Mouse (Mus musculus): Measurements from ENCODE around the gene Cyp11a1. TPM values are rescaled to one million over a fixed set of nuclear protein-coding genes. Genes with fewer than 3 reads are reported as not detected.

The Cyp11a1 gene
- polyA plus RNA-seq, 1 experiment: 8.3 TPM

DNA sequence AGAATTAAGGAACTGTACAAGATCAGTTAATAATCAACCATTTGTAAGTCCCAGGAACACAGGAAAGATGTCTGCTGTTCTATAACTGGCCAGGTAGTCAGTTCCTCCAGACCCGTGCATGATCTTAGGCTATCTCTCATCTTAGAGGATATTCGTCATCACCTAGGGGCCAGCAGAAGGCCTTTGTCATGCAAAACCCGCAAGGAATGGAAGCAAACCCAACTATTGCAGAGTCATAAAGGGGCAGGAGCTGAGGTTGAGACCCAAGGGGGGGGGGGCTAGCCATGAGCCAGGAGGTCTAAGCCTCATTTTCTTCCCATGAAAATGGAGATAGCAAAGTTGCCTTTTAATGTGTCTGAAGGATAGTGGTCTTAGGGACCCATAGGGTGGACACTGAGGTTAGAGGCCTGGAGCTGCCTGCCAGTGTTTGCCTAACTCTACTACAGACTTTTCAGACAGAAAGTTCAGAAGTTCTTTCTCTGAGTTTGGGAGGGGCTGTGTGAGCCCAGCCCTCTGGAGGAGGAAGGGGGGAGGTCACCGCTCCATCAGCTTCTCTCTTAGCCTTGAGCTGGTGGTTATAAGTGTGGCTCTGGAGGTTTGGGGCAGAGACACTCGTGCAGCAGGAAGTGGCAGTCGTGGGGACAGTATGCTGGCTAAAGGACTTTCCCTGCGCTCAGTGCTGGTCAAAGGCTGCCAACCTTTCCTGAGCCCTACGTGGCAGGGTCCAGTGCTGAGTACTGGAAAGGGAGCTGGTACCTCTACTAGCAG lies 8.4 kb downstream of the Cyp11a1 start:
- H3K27ac ChIP-seq (ENCODE audit: insufficient read depth, low read length): no peak overlapping the region
- no peak overlapping the region for H3K4me3 ChIP-seq (ENCODE audit: insufficient read depth, low read length)
- TF ChIP-seq POLR2A (IDR thresholded peaks at IDR 0.05; ENCODE audit: extremely low read depth, insufficient read depth, low read length) (no peak), CTCF (IDR thresholded peaks at IDR 0.05; ENCODE audit: extremely low read depth, insufficient read depth, low read length) (no peak)
- peaks cover 3% of the 10 kb centered on the region; the same call in 1 of the 2 replicates for H3K4me1 ChIP-seq (ENCODE audit: control insufficient read depth, insufficient read depth, low read length)

DNA sequence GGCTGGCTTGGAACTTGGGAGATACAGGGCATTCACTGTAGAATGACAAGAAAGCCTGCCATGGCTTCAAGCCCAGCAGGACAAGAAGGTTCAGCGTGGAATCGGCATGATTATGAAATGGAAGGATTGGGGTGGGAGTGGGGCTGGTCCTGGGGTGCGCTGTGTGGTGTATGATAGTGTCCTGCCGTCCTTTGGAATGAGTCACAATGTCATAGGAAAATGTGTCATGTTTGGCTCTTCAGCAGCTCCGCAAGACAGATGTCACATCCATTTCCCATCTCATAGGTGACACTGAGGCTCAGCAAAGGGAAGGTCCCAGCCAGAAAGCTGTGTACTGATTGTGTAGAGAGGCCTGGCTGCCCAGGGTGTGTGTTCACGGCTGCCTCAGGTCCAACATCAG lies 9.6 kb downstream of the Cyp11a1 start:
- H3K27ac ChIP-seq (ENCODE audit: insufficient read depth, low read length): no peak overlapping the region
- TF ChIP-seq POLR2A (IDR thresholded peaks at IDR 0.05; ENCODE audit: extremely low read depth, insufficient read depth, low read length): no peak
- no peak for TF ChIP-seq CTCF (IDR thresholded peaks at IDR 0.05; ENCODE audit: extremely low read depth, insufficient read depth, low read length)
- peaks cover 3% of the 10 kb centered on the region; the same call in 1 of the 2 replicates for H3K4me1 ChIP-seq (ENCODE audit: control insufficient read depth, insufficient read depth, low read length)
- H3K4me3 ChIP-seq (ENCODE audit: insufficient read depth, low read length): no peak overlapping the region

DNA sequence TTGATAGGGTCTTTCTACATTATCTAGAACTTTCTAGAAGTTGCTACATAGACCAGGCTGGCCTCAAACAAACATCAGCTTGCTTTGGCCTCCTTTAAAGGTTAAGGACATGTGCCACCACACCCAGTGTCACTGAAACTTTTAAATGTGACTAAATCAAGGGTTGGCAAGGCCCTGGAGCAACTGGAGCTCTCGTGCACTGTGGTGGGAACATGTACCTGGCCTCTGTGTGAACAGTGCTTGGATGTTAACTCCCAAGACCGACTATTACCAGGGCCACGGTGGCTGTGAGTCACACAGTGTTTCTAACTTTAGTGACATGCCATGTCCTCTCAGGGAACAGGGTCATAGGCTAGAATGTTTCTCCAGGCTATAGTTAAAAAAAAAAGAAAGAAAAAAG lies 10.8 kb downstream of the Cyp11a1 start:
- Histone ChIP-seq H3K4me3 (ENCODE audit: insufficient read depth, low read length) (no peak overlapping the region), H3K4me1 (ENCODE audit: control insufficient read depth, insufficient read depth, low read length) (peaks cover 3% of the 10 kb centered on the region; the same call in 1 of the 2 replicates), H3K27ac (ENCODE audit: insufficient read depth, low read length) (no peak overlapping the region)
- TF ChIP-seq POLR2A (IDR thresholded peaks at IDR 0.05; ENCODE audit: extremely low read depth, insufficient read depth, low read length): no peak
- TF ChIP-seq CTCF (IDR thresholded peaks at IDR 0.05; ENCODE audit: extremely low read depth, insufficient read depth, low read length): no peak

DNA sequence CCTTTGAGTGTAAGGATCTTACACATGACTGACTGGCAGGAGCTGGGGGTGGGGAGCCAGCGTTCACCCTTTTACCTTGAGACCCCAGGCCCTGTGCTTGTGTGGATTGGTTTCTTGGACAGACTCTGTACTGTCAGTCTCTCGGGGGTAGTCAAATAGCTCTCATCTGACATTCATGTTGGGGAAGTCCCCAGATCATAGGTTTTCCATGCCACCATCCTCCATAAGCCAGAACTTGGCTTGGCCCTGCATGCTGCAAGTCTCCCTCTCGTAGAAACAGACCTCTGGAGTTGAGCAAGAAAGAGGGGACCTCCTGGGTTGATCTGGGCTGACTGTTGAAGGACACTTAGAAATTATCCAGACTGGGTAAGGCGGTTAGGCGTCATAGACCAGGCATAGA lies 12.2 kb downstream of the Cyp11a1 start:
- no peak overlapping the region for H3K4me3 ChIP-seq (ENCODE audit: insufficient read depth, low read length)
- H3K27ac ChIP-seq (ENCODE audit: insufficient read depth, low read length): no peak overlapping the region
- no peaks in the 10 kb centered on the region for H3K4me1 ChIP-seq (ENCODE audit: control insufficient read depth, insufficient read depth, low read length)
- no peak for TF ChIP-seq CTCF (IDR thresholded peaks at IDR 0.05; ENCODE audit: extremely low read depth, insufficient read depth, low read length)
- TF ChIP-seq POLR2A (IDR thresholded peaks at IDR 0.05; ENCODE audit: extremely low read depth, insufficient read depth, low read length): no peak

DNA sequence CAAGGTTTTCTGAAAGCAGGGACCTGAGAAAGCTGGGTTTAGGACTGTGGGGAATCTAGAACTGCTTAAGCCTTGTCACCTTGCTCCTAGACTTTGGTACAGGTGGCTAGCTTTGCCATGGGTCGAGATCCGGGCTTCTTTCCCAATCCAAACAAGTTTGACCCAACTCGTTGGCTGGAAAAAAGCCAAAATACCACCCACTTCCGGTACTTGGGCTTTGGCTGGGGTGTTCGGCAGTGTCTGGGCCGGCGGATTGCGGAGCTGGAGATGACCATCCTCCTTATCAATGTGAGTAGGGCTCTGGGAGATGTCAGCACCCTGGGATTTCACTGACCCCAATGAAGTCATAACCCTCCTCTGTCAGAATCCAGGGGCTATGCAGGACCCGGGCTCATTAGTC lies 19.8 kb downstream of the Cyp11a1 start:
- TF ChIP-seq CTCF (IDR thresholded peaks at IDR 0.05; ENCODE audit: extremely low read depth, insufficient read depth, low read length) (no peak), POLR2A (IDR thresholded peaks at IDR 0.05; ENCODE audit: extremely low read depth, insufficient read depth, low read length) (no peak)
- Histone ChIP-seq H3K4me1 (ENCODE audit: control insufficient read depth, insufficient read depth, low read length) (no peaks in the 10 kb centered on the region), H3K27ac (ENCODE audit: insufficient read depth, low read length) (no peak overlapping the region), H3K4me3 (ENCODE audit: insufficient read depth, low read length) (no peak overlapping the region)

DNA sequence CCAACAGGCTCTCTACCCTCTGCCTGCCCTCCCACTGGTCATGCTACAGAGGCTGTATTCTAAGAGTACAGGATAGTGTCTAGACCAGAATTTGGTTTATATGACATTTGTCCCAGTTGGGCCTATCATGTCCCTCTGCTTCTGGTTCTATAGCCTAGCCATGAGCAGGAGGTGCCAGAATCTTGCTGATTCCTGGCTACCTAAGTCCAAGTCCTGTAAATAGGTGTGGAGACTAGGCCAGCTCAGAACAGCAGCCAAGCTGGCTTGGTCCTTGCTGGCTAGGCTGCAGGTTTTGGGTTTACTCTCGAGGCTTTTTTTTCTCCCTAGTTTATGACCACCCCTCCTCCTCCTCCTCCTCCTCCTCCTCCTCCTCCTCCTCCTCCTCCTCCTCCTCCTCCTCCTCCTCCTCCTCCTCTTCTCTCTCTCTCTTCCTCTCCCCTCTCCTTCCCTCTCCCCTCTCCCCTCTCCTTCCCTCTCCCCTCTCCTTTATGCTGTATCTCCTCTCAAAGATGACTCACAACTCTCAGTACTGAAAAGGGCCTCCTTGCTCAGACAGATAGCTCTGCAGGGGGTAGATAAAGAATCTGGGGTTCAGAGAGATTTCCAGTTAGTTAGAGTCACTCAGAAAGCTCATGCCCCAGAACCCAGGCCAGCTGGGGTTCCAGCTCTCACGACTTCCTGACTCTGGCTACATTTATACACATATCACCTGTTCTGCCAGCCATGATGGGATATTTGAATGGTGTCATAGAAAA lies 21.4 kb downstream of the Cyp11a1 start:
- TF ChIP-seq POLR2A (IDR thresholded peaks at IDR 0.05; ENCODE audit: extremely low read depth, insufficient read depth, low read length) (no peak), CTCF (IDR thresholded peaks at IDR 0.05; ENCODE audit: extremely low read depth, insufficient read depth, low read length) (no peak)

DNA sequence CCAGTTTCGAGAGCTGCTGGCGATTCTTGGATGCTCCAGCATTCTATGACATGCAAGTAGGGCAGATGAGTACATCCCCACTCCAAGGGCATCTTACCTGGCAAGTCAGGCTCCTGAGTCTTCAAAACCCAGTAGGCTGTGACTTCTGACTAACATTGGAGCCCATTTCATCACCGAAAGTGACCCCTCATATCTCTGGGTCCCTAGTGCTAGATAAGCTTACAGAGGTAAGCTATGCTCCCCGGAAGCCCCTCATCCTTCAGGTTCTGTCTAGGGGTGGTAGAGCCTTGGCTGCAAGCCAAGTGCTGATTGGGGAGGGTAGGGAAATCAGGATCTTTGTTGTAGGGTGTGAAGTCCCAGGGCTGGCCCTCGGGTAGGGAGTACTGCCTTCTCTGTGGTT lies 22.6 kb downstream of the Cyp11a1 start:
- Histone ChIP-seq H3K4me3 (ENCODE audit: insufficient read depth, low read length) (no peak overlapping the region), H3K27ac (ENCODE audit: insufficient read depth, low read length) (no peak overlapping the region), H3K4me1 (ENCODE audit: control insufficient read depth, insufficient read depth, low read length) (no peaks in the 10 kb centered on the region)
- TF ChIP-seq POLR2A (IDR thresholded peaks at IDR 0.05; ENCODE audit: extremely low read depth, insufficient read depth, low read length) (no peak), CTCF (IDR thresholded peaks at IDR 0.05; ENCODE audit: extremely low read depth, insufficient read depth, low read length) (no peak)

More for the DNA sequence above, 21.4 kb downstream of the Cyp11a1 start:
- no peak overlapping the region for H3K27ac ChIP-seq (ENCODE audit: insufficient read depth, low read length)
- H3K4me3 ChIP-seq (ENCODE audit: insufficient read depth, low read length): no peak overlapping the region
- H3K4me1 ChIP-seq (ENCODE audit: control insufficient read depth, insufficient read depth, low read length): no peaks in the 10 kb centered on the region

DNA sequence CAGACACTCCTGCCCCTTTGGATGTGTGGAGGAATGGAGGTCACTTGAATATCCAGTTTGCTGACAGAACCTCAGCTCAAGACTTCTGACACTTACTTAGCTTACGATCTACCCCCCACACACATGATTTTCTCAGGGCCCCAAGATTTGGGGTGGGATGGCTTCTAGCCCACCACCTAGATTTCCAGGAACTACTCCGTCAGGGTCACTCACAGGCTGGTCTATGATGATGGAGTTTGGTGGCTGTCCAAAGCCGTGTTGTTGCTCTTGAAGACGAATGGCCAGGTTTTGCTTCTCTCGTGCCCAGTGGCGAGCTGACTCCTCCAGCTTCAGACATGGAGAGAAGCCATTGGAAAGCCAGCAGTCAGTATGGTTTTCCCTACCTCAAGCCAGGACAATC lies 23.4 kb downstream of the Cyp11a1 start:
- H3K4me3 ChIP-seq (ENCODE audit: insufficient read depth, low read length): no peak overlapping the region
- no peak overlapping the region for H3K27ac ChIP-seq (ENCODE audit: insufficient read depth, low read length)
- no peaks in the 10 kb centered on the region for H3K4me1 ChIP-seq (ENCODE audit: control insufficient read depth, insufficient read depth, low read length)
- TF ChIP-seq POLR2A (IDR thresholded peaks at IDR 0.05; ENCODE audit: extremely low read depth, insufficient read depth, low read length) (no peak), CTCF (IDR thresholded peaks at IDR 0.05; ENCODE audit: extremely low read depth, insufficient read depth, low read length) (no peak)

DNA sequence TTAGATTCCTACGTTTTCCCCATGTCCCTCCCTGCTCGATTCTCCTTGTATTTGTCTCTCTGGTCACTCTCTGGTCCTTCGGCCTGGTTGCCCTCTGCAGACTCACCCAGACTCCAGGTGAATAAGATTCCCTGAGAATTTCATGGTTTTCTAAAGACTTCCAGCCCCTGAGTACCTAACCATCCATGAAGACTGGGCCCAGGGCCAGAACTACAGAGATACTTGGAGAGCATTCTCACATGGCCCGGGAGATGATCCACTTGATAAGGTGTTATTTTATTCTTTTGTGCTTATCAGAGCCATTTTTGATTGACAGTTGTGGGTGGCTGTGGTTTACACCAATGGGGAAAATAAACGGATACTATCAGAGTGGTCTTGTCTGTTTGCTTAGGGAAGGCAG lies 25.7 kb downstream of the Cyp11a1 start:
- Histone ChIP-seq H3K4me1 (ENCODE audit: control insufficient read depth, insufficient read depth, low read length) (no peaks in the 10 kb centered on the region), H3K27ac (ENCODE audit: insufficient read depth, low read length) (no peak overlapping the region), H3K4me3 (ENCODE audit: insufficient read depth, low read length) (no peak overlapping the region)
- TF ChIP-seq CTCF (IDR thresholded peaks at IDR 0.05; ENCODE audit: extremely low read depth, insufficient read depth, low read length): no peak
- no peak for TF ChIP-seq POLR2A (IDR thresholded peaks at IDR 0.05; ENCODE audit: extremely low read depth, insufficient read depth, low read length)

DNA sequence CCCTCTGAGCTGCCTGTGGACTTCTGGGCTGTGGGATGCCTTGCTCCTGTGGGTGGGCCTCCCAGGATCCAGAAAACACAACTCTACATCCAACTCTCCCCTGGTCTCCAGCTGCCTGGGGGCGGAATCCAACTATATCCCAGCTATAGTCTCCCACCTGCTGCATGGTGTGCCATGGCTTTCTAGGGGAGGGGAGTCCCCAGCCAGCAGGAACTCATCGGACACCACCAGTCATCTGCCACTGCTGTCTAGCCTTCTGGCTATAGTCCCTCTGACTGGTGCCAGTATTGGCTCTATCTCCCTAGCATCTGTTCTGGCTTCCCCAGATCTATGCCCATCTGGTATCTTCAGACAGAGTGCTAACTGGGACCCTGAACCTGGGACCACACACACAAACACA lies 29.3 kb downstream of the Cyp11a1 start:
- no peak for TF ChIP-seq POLR2A (IDR thresholded peaks at IDR 0.05; ENCODE audit: extremely low read depth, insufficient read depth, low read length)
- no peak for TF ChIP-seq CTCF (IDR thresholded peaks at IDR 0.05; ENCODE audit: extremely low read depth, insufficient read depth, low read length)

More for the DNA sequence above, 29.3 kb downstream of the Cyp11a1 start:
- Histone ChIP-seq H3K4me1 (ENCODE audit: control insufficient read depth, insufficient read depth, low read length) (no peaks in the 10 kb centered on the region), H3K27ac (ENCODE audit: insufficient read depth, low read length) (no peak overlapping the region), H3K4me3 (ENCODE audit: insufficient read depth, low read length) (no peak overlapping the region)
